Mouse (Mus musculus): ENCODE measurements around the gene Agrn.
"Not testable (repeated sequence)": the region's sequence is repeated elsewhere in the genome, so short reads cannot be mapped to it uniquely, and the experiment has no call there.

Agrn gene

GRCm38 (mm10) chr4:156200623-156201475, 3.6 kb upstream of the Agrn start, which contains the start of gene Isg15:
TSS of gene Isg15 (minus strand) at chr4:156200818.
- no peak for DNase-seq

- peak; percentile 90 for DNase-seq
Observed at GRCm38 (mm10) chr4:156197829-156198205, 529 bp upstream of the Agrn start.

- peak; percentile 70 for DNase-seq
Observed at GRCm38 (mm10) chr4:156195927-156196870, 1.1 kb downstream of the Agrn start.

GRCm38 (mm10) chr4:156194346-156194745, 2.9 kb downstream of the Agrn start:
- DNase-seq = no peak

GRCm38 (mm10) chr4:156193906-156194305, 3.4 kb downstream of the Agrn start:
- no peak for DNase-seq

- DNase-seq = no peak
Observed at GRCm38 (mm10) chr4:156193200-156193590, 4.1 kb downstream of the Agrn start.

- no peak for DNase-seq
Observed at GRCm38 (mm10) chr4:156192421-156193199, 4.7 kb downstream of the Agrn start.

- no peak for DNase-seq
Observed at GRCm38 (mm10) chr4:156188811-156189323, 8.4 kb downstream of the Agrn start.

GRCm38 (mm10) chr4:156188162-156188810, 9.0 kb downstream of the Agrn start:
- no peak for DNase-seq

GRCm38 (mm10) chr4:156185950-156186850, 11.1 kb downstream of the Agrn start:
- no peak for DNase-seq

GRCm38 (mm10) chr4:156185456-156185949, 11.8 kb downstream of the Agrn start:
- no peak for DNase-seq

GRCm38 (mm10) chr4:156184291-156184954, 12.9 kb downstream of the Agrn start:
- DNase-seq = no peak

GRCm38 (mm10) chr4:156183747-156184146, 13.5 kb downstream of the Agrn start:
- DNase-seq = no peak

- DNase-seq = no peak
Observed at GRCm38 (mm10) chr4:156177630-156178029, 19.7 kb downstream of the Agrn start.

GRCm38 (mm10) chr4:156171828-156172227, 25.5 kb downstream of the Agrn start:
- no peak for DNase-seq

- DNase-seq = no peak
Observed at GRCm38 (mm10) chr4:156169129-156169528, 28.2 kb downstream of the Agrn start.

GRCm38 (mm10) chr4:156168611-156169010, 28.7 kb downstream of the Agrn start:
- DNase-seq = no peak

GRCm38 (mm10) chr4:156166477-156166876, 30.8 kb downstream of the Agrn start:
- DNase-seq = no peak

- DNase-seq = no peak
Observed at GRCm38 (mm10) chr4:156154771-156155170, 42.5 kb downstream of the Agrn start.

GRCm38 (mm10) chr4:156150887-156151286, 46.4 kb downstream of the Agrn start:
- not testable (repeated sequence) for DNase-seq

Measured in cerebellum, adult 11-12 months (tissue).